Mouse (Mus musculus) lung, adult 2 months (tissue): Measurements from ENCODE around the gene Sh2b2.

Source experiments
- CTCF ChIP-seq: fragments of 200-500 bp; IDR thresholded peaks from 2 replicates; pipeline ENCODE4 v1.5.1; 2011; ENCODE audit warnings: mild to moderate bottlenecking, low read length, control low read depth; ENCODE audit not compliant: insufficient read depth
- POLR2A ChIP-seq: fragments of 200-500 bp; IDR thresholded peaks from 2 replicates; pipeline ENCODE4 v1.6.1; 2011; ENCODE audit warnings: low read depth, mild to moderate bottlenecking, control low read depth, low read length, borderline replicate concordance; ENCODE audit errors: extremely low read depth

GRCm38 (mm10) chr5:136288351-136289081 lies 42.2 kb upstream of the Sh2b2 start:
- no peak for TF ChIP-seq CTCF
- TF ChIP-seq POLR2A = no peak
